Comparison of ENCODE assay signal across 8 mouse cellular contexts in genomic region chr2:37451667-37452375, GRCm38 (mm10). TPM values are rescaled to one million over a fixed set of nuclear protein-coding genes. Genes with fewer than 3 reads are reported as not detected.
DNase-seq lines count a peak whose midpoint lies in the region; ATAC-seq lines count a peak whose summit lies in the region.

No protein-coding gene starts in this region.

- no peaks in the 10 kb centered on the region for H3K27me3 ChIP-seq in hindbrain, embryonic 13.5 days

- DNase-seq in Muller cell, postnatal 12 days (ENCODE audit: inconsistent ontology term), result peak; percentile 97
- DNase-seq in cerebellum, adult 9-11 months, result peak; percentile 95
- peak; percentile 86 to 91 for DNase-seq in frontal cortex, postnatal 10 days (ENCODE audit: low spot score in 2 of 2)
- peak; percentile 85 to 86 for DNase-seq in layer of hippocampus, postnatal 25 days (ENCODE audit: extremely low spot score in 1 of 2, low spot score in 1 of 2)
- peak; percentile 95 for DNase-seq in lung, postnatal 25 days (ENCODE audit: low spot score)
- DNase-seq in retina, embryonic 14.5 days (ENCODE audit: low spot score), result peak; percentile 95
- DNase-seq in thymus, postnatal 4 days, result peak; percentile 95

- H3K4me2 ChIP-seq in hindbrain, embryonic 13.5 days, result peak overlapping the region; percentile 85

- 11% methylated on average over 31 of the region's 44 CpGs for WGBS in hindbrain, embryonic 13.5 days

- peak overlapping the region; percentile 89 for H3K4me3 ChIP-seq in hindbrain, embryonic 13.5 days

- peak overlapping the region; percentile 94 for H3K9ac ChIP-seq in hindbrain, embryonic 13.5 days

- peak overlapping the region; percentile 93 for H3K27ac ChIP-seq in hindbrain, embryonic 13.5 days

- H3K36me3 ChIP-seq in hindbrain, embryonic 13.5 days, result no peaks in the 10 kb centered on the region

- no peaks in the 10 kb centered on the region for H3K9me3 ChIP-seq in hindbrain, embryonic 13.5 days

- H3K4me1 ChIP-seq in hindbrain, embryonic 13.5 days (replicated peaks), result peaks cover 22% of the 10 kb centered on the region

- ATAC-seq in hindbrain, embryonic 13.5 days (ENCODE audit: low FRiP score), result peak; percentile 98

RNA-seq across cellular contexts. Expression of gene Rabgap1, which starts 8.7 kb away (rescaled TPM):
- polyA plus RNA-seq in hindbrain, embryonic 13.5 days (2015; fragmentation: Nextera tagmentation; extraction: Ambion mirVana), result 60.1 and 63.3 TPM in 2 replicates
- 10 to 100 TPM; 90.4 to 93.1 TPM for total RNA-seq in layer of hippocampus, postnatal 25 days (2021)

RNA-seq across cellular contexts. Expression of gene Zbtb6, which starts 8.8 kb away (rescaled TPM):
- polyA plus RNA-seq in hindbrain, embryonic 13.5 days (2015; fragmentation: Nextera tagmentation; extraction: Ambion mirVana), result 14.1 and 15.1 TPM in 2 replicates
- total RNA-seq in layer of hippocampus, postnatal 25 days (2021), result 10 to 100 TPM; 14.9 to 15.1 TPM

RNA-seq across cellular contexts. Expression of gene Zbtb26, which starts 8.9 kb away (rescaled TPM):
- polyA plus RNA-seq in hindbrain, embryonic 13.5 days (2015; fragmentation: Nextera tagmentation; extraction: Ambion mirVana), result 8.5 and 8.7 TPM in 2 replicates
- 1 to 10 TPM; 8.6 to 9.5 TPM for total RNA-seq in layer of hippocampus, postnatal 25 days (2021)

RNA-seq across cellular contexts. Expression of gene Rc3h2, which starts 29.1 kb away (rescaled TPM):
- 23.1 and 24.6 TPM in 2 replicates for polyA plus RNA-seq in hindbrain, embryonic 13.5 days (2015; fragmentation: Nextera tagmentation; extraction: Ambion mirVana)
- total RNA-seq in layer of hippocampus, postnatal 25 days (2021), result 10 to 100 TPM; 80.3 to 83.2 TPM

Comparison
In these comparisons a context has a peak if more than half of its experiments do, and no peak if none do; other contexts are left out.
1. Peak in every context shown above with its lines: DNase-seq, ATAC-seq, H3K4me3 ChIP-seq and H3K27ac ChIP-seq.